Mouse (Mus musculus): ENCODE results near the gene Sprr2k.
"Not testable (repeated sequence)": the region's sequence is repeated elsewhere in the genome, so short reads cannot be mapped to it uniquely, and the experiment has no call there.

Sprr2k gene

GRCm38 (mm10) chr3:92432282-92432681 is at the start of gene Sprr2k:
Gene Sprr2k, plus strand, starts transcription at chr3:92432582.
- no peak for DNase-seq (ENCODE audit: low spot score)

- no peak for DNase-seq (ENCODE audit: low spot score)
Observed at GRCm38 (mm10) chr3:92385385-92385784, 47.0 kb upstream of the Sprr2k start, which contains the start of gene Sprr2h. Gene Sprr2h, plus strand, starts transcription at chr3:92385685.

DNA sequence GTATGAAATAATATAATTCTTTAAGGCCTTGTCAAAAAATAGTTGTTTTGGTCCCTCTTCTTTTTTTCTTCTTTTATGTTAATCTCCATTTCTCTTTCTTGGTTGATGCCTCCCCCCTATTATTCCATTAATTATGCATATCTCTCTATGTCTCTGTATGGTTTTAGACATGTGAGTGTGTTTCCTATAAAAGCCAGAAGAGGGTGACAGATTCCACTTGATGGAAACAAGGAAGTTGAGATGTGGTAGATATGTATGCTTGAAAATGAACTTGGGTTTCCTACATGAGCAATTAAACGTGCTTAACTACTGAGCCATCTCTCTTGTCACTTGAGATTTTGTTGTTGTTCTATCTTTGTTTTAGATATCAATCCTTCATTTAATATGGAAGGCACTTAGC is 38.1 kb upstream of the Sprr2k start:
- no peak for DNase-seq (ENCODE audit: low spot score)

- no peak for DNase-seq (ENCODE audit: low spot score)
Observed at GRCm38 (mm10) chr3:92407691-92408090, 24.7 kb upstream of the Sprr2k start, which contains the start of gene Sprr2i. Gene Sprr2i, plus strand, starts transcription at chr3:92407991.

GRCm38 (mm10) chr3:92417782-92418181 is 14.6 kb upstream of the Sprr2k start, which contains the start of gene Sprr2j-ps:
Gene Sprr2j-ps, plus strand, starts transcription at chr3:92418082.
- no peak for DNase-seq (ENCODE audit: low spot score)

GRCm38 (mm10) chr3:92429323-92429722 is 3.1 kb upstream of the Sprr2k start, which contains the start of gene Gm9774:
Gene Gm9774, minus strand, starts transcription at chr3:92429423.
- no peak for DNase-seq (ENCODE audit: low spot score)

GRCm38 (mm10) chr3:92438689-92439088 is 6.3 kb downstream of the Sprr2k start, which contains the start of gene Sprr1b:
Gene Sprr1b, minus strand, starts transcription at chr3:92438789.
- no peak for DNase-seq (ENCODE audit: low spot score)

DNA sequence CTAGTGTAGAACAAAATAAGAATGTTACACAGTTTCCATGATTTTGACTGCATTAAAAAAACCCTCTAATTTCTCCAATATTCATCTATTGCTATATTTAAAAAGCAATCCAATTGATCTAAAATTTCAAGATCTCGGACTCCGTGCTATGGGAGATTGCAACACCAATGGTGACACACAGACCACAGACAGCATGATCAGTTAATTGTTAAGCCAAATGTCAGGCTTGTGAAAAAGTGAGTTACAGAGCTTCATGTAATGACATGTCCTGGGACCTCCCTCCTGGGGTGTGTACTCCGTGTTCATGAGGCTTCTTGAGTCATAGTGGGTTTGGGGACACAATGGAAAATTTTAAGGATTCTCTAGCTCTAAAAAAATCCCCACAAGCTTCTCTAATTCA is 7.8 kb downstream of the Sprr2k start:
- DNase-seq (ENCODE audit: low spot score): no peak

- no peak for DNase-seq (ENCODE audit: low spot score)
Observed at GRCm38 (mm10) chr3:92455151-92455550, 22.8 kb downstream of the Sprr2k start.

DNA sequence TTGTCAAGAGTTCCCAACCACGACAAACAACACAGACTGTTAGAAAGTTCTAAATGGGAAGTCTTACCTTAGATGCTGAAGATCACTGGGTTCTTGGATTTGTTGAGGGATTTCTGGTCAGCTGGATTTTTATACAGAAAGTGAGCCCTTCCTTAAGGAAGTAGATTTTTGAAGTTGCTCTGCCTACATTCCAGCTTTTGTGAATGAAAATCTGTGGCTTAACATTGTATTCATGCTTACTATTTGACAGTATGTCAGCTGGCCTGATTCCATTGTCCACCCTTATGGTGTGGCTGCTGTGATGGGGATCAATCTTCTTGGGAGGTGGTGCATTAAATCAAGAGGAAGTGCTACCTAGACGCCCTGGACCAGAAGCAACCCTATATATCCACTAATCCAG is 26.2 kb downstream of the Sprr2k start, which contains the start of gene Sprr3:
Gene Sprr3, minus strand, starts transcription at position 101 of the 400 bp plus-strand sequence.
- no peak for DNase-seq (ENCODE audit: low spot score)

DNA sequence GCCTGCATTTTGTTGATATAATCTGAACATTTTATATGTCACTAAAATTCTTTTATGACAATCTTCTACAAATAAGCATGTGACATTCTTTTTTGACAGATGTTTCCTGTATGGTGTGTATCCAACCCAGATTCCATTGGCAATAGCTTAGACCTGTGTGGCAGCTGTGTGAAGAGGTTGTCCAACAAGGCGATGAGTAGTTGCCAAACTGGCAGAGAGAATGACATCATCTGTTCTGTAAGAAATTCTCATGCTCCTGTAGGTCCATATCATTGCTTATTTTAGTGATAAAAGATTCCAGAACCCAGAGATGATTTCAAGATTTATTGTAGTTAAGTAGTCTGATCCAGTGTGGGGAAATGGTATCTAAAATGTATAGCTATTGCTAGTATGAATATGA is 34.2 kb downstream of the Sprr2k start:
- no peak for DNase-seq (ENCODE audit: low spot score)

DNA sequence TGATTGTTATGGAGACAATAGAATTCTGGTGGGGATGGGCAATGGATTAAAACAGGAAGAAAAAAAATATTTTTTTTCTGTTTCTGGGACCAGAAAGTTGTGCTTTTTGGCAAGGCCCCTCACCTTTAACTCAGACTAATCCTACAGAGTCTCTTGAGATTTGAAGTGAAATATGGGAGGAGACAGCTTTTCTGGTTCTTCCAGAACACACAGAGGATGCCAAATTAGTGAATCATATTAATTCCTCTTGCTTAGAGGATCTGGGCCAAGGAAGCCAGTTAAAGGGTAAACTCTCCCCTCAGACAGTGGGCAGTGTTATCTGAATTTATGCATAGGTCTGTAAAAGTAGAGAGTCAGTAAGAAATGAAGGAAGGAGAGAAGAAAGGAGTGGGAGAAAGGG is 35.0 kb downstream of the Sprr2k start:
- no peak for DNase-seq (ENCODE audit: low spot score)

GRCm38 (mm10) chr3:92470111-92470510 is 37.7 kb downstream of the Sprr2k start:
- no peak for DNase-seq (ENCODE audit: low spot score)

DNA sequence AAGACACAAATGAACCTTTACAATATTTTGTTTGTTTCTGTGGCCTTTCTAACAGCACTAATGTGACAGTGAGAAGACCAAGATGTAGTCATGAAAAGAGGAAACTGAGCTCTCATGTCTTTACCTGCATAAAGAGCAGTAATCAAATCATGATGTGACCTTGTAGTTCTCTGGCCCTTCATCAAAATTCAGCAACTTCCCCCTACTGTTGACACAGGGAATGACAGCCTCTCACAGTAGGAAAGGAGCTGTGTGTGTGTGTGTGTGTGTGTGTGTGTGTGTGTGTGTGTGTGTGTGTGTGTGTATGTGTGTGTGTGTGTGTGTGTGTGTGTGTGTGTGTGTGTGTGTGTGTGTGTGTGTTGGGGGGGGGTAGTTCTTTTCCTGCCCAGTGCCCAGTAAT is 48.9 kb downstream of the Sprr2k start:
- not testable (repeated sequence) for DNase-seq (ENCODE audit: low spot score)

Data from testis, postnatal 10 days (tissue).